Mouse (Mus musculus) heart, embryonic 14.5 days (tissue): ENCODE data around the gene Gzmk. TPM values are rescaled to one million over a fixed set of nuclear protein-coding genes. Genes with fewer than 3 reads are reported as not detected.

ENCODE experiments used
- ATAC-seq: fragments of 200-750 bp; cut with Nextera tagmentation; 2 replicates; pipeline ENCODE4 v1.8.0; 2017; ENCODE audit warnings: low read depth, moderate TSS enrichment; ENCODE audit not compliant: insufficient number of reproducible peaks, insufficient read depth, low FRiP score
- H3K27ac ChIP-seq, 2 experiments: fragments of 200-500 bp in 1 of 2; fragments of 300-500 bp in 1 of 2; sonication (generic) in 1 of 2; replicated peaks in 1 of 2; 2 replicates each; pipeline ENCODE4 v1.5.1; 2012 to 2014; ENCODE audit warnings: low read depth in 2 of 2, low read length in 2 of 2, control low read depth in 1 of 2, mild to moderate bottlenecking in 1 of 2, mixed read lengths in 1 of 2; ENCODE audit not compliant: control insufficient read depth in 1 of 2, insufficient read depth in 1 of 2
- H3K27me3 ChIP-seq: fragments of 300-500 bp; sonication (generic); 2 replicates; pipeline ENCODE4 v1.6.1; 2014; ENCODE audit warnings: mild to moderate bottlenecking, low read length, control low read depth; ENCODE audit not compliant: control insufficient read depth, insufficient read depth
- H3K36me3 ChIP-seq: fragments of 300-500 bp; sonication (generic); 2 replicates; pipeline ENCODE4 v1.6.1; 2014; ENCODE audit warnings: mild to moderate bottlenecking, control low read depth, low read length, mixed read lengths; ENCODE audit not compliant: control insufficient read depth, insufficient read depth
- H3K4me1 ChIP-seq, 2 experiments: fragments of 200-500 bp in 1 of 2; fragments of 300-500 bp in 1 of 2; sonication (generic) in 1 of 2; 2 replicates each; pipeline ENCODE4 v1.6.1; 2012 to 2014; ENCODE audit warnings: low read length in 2 of 2, control low read depth in 1 of 2, mixed read lengths in 1 of 2; ENCODE audit not compliant: control insufficient read depth in 2 of 2, insufficient read depth in 2 of 2
- H3K4me2 ChIP-seq: fragments of 300-500 bp; sonication (generic); 2 replicates; pipeline ENCODE4 v1.6.1; 2014; ENCODE audit warnings: mild to moderate bottlenecking, low read length
- H3K4me3 ChIP-seq, 2 experiments: fragments of 200-500 bp in 1 of 2; fragments of 300-500 bp in 1 of 2; sonication (generic) in 1 of 2; 2 replicates each; pipeline ENCODE4 v1.5.1; 2012 to 2014; ENCODE audit warnings: low read length in 2 of 2, mild to moderate bottlenecking in 2 of 2, control low read depth in 1 of 2, low read depth in 1 of 2, moderate library complexity in 1 of 2; ENCODE audit not compliant: control insufficient read depth in 1 of 2, insufficient read depth in 1 of 2
- H3K9ac ChIP-seq: fragments of 300-500 bp; sonication (generic); 2 replicates; pipeline ENCODE4 v1.6.1; 2014; ENCODE audit warnings: mild to moderate bottlenecking, low read length
- H3K9me3 ChIP-seq: fragments of 300-500 bp; sonication (generic); 2 replicates; pipeline ENCODE4 v1.6.1; 2016; ENCODE audit warnings: low read length, control low read depth; ENCODE audit not compliant: control insufficient read depth
- WGBS: fragments of 180-500 bp; shearing (Covaris S2); extraction: QIAGEN DNeasy Blood & Tissue Kit; methylation state at CpG from one replicate; pipeline ENCODE4 v1.1.7; 2014; 5-methylcytosine and 5-hydroxymethylcytosine counted together
- polyA plus RNA-seq: library from polyadenylated mRNA; unstranded; fragments of >200 nt; fragmentation: Nextera tagmentation; extraction: Ambion mirVana; gene quantifications from 2 replicates; pipeline ENCODE4 v1.2.1, GENCODE M21; 2014

Gzmk gene
- polyA plus RNA-seq, 1 experiment from 2014 or later, result not detected

GRCm38 (mm10) chr13:113183310-113183709, 42.4 kb downstream of the Gzmk start:
- Histone ChIP-seq H3K4me3 (no peak overlapping the region), H3K4me2 (no peak overlapping the region), H3K9me3 (peaks cover 3% of the 10 kb centered on the region; the same call in 1 of the 2 replicates), H3K27ac (no peak overlapping the region), H3K4me1 (no peaks in the 10 kb centered on the region), H3K27me3 (no peaks in the 10 kb centered on the region), H3K9ac (no peak overlapping the region), H3K36me3 (no peaks in the 10 kb centered on the region)
- no peak for ATAC-seq
- 84% methylated on average over 8 of the region's 8 CpGs for WGBS

DNA sequence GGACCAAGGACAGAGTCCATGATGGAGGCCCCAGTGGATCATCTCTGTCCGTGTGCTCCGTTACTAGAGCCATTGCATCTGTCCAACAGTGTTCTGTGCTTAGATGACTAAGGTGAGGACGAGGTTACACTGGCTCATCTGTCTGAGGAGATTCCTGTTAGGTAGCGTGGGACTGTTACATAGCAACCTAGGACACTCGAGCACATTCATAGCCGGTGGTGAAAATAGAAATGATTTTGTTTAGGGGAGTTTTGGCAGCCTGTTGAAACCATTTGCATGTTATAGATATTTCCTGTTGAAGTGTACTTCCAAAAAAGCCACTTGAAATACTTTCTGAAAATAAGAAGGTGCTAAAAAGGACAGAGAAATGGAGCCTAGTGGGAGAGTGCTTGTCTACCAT, 51.5 kb downstream of the Gzmk start:
- Histone ChIP-seq H3K4me2 (no peak overlapping the region), H3K27me3 (no peaks in the 10 kb centered on the region), H3K9me3 (no peaks in the 10 kb centered on the region), H3K4me3 (no peak overlapping the region), H3K9ac (no peak overlapping the region), H3K27ac (no peak overlapping the region), H3K4me1 (no peaks in the 10 kb centered on the region), H3K36me3 (no peaks in the 10 kb centered on the region)
- 82% methylated on average over 6 of the region's 6 CpGs for WGBS
- no peak for ATAC-seq

GRCm38 (mm10) chr13:113170256-113170655, 55.5 kb downstream of the Gzmk start:
- Histone ChIP-seq H3K4me3 (no peak overlapping the region), H3K4me1 (peaks cover 0 to 2% of the 10 kb centered on the region in 2 experiments; a peak in 1 of 4 replicates), H3K27me3 (no peaks in the 10 kb centered on the region), H3K36me3 (no peaks in the 10 kb centered on the region), H3K4me2 (no peak overlapping the region), H3K9me3 (no peaks in the 10 kb centered on the region), H3K27ac (no peak overlapping the region), H3K9ac (no peak overlapping the region)
- no peak for ATAC-seq

GRCm38 (mm10) chr13:113168018-113168534, 57.6 kb downstream of the Gzmk start:
- H3K9me3 ChIP-seq, result no peaks in the 10 kb centered on the region
- WGBS, result 55% methylated on average over 9 of the region's 9 CpGs
- H3K27ac ChIP-seq, result no peak overlapping the region
- H3K4me1 ChIP-seq, result peaks cover 0 to 2% of the 10 kb centered on the region in 2 experiments; a peak in 1 of 4 replicates
- H3K9ac ChIP-seq, result no peak overlapping the region
- no peak for ATAC-seq
- no peaks in the 10 kb centered on the region for H3K36me3 ChIP-seq
- no peak overlapping the region for H3K4me3 ChIP-seq
- no peaks in the 10 kb centered on the region for H3K27me3 ChIP-seq
- no peak overlapping the region for H3K4me2 ChIP-seq

DNA sequence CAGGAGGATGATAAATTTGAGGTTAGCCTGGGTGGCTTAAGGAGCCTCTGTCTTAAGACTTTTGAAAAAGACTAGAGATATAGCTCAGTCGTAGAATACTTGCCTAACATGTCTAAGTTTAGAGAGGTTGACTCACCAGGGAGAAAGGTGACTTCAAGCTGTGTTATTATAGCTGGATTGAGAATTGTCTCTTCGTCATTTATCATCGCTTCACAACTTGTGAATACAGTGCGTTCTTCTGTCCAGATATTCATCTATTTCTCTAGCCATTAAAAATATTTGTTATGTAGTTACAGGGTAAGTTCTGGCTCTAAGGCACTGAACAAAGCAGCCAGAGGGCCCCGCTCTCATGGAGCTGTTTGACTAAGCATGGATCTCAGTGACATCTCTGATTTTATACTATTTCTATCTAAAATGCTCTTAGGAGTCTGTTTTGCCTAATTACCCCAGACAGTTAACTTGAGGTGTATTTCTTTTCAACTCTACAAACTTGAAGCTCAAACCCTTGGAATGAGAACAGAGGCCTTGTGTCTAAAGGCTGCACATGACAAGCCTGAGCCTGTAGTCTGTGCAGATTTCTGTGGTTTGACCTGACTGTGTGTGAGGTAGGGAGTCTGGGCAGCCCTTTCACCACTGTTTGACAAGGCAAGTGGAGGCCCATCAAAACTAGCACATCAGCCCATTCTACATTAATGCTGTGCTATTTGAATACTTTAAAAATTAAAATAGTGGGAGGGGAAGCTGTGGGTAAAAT, 61.3 kb downstream of the Gzmk start:
- no peak for ATAC-seq
- no peaks in the 10 kb centered on the region for H3K36me3 ChIP-seq
- no peak overlapping the region for H3K27ac ChIP-seq
- 83% methylated on average over 5 of the region's 5 CpGs for WGBS
- no peak overlapping the region for H3K9ac ChIP-seq
- H3K4me2 ChIP-seq, result no peak overlapping the region
- no peaks in the 10 kb centered on the region for H3K27me3 ChIP-seq
- H3K4me1 ChIP-seq, result peaks cover 0 to 2% of the 10 kb centered on the region in 2 experiments; a peak in 1 of 4 replicates
- no peak overlapping the region for H3K4me3 ChIP-seq
- H3K9me3 ChIP-seq, result no peaks in the 10 kb centered on the region

DNA sequence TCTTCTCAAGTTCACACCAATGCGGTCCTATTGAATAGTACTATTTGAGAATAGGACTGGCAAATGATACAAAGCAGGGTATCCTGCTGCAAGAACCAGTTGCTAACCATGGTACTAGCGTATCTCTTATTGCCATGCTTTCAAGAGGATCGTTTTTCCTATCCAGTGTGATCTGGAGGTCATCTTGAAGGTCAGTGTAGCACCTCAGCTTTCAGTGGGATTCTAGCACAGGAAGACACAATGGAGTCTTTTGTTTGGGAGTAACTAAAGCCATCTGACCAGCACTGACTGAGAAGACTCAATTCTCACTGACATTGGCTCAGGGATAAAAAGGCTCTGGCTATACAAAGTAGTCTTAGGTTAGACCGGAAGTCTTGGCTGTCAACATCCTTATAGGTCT, 74.2 kb downstream of the Gzmk start:
- Histone ChIP-seq H3K4me2 (no peak overlapping the region), H3K4me3 (no peak overlapping the region), H3K36me3 (no peaks in the 10 kb centered on the region), H3K9me3 (no peaks in the 10 kb centered on the region), H3K9ac (no peak overlapping the region), H3K27me3 (no peaks in the 10 kb centered on the region), H3K4me1 (no peaks in the 10 kb centered on the region), H3K27ac (no peak overlapping the region)
- WGBS, result 75% methylated on average over 4 of the region's 4 CpGs
- ATAC-seq, result no peak

DNA sequence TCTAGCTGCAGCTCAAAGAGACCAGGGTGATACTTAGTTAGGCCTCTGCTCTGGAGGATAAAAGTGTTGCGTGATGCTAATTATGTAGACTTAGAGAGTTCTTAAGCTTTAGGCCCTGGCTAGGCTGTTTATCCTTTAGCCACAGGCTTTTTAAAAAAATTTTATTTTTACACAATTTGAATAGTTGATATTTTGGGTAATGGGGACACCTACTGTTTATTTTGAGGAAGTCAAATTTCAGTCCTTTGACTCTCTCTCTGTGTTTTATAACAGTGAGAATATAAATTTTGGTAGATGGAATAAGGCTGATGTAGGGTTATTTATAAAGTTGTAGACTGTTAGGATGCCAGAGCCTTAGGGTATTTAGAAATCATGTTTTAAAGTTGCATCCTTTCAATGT, 86.1 kb downstream of the Gzmk start:
- no peaks in the 10 kb centered on the region for H3K4me1 ChIP-seq
- H3K4me2 ChIP-seq, result no peak overlapping the region
- no peak overlapping the region for H3K4me3 ChIP-seq
- ATAC-seq, result no peak
- H3K9me3 ChIP-seq, result no peaks in the 10 kb centered on the region
- no peaks in the 10 kb centered on the region for H3K36me3 ChIP-seq
- H3K27ac ChIP-seq, result no peak overlapping the region
- H3K27me3 ChIP-seq, result no peaks in the 10 kb centered on the region
- 94% methylated on average over 1 of the region's 1 CpGs for WGBS
- H3K9ac ChIP-seq, result no peak overlapping the region

GRCm38 (mm10) chr13:113129974-113130373, 95.7 kb downstream of the Gzmk start:
- no peaks in the 10 kb centered on the region for H3K27me3 ChIP-seq
- 83% methylated on average over 1 of the region's 1 CpGs for WGBS
- H3K4me3 ChIP-seq, result no peak overlapping the region
- no peak overlapping the region for H3K4me2 ChIP-seq
- no peak overlapping the region for H3K9ac ChIP-seq
- H3K4me1 ChIP-seq, result no peaks in the 10 kb centered on the region
- no peak overlapping the region for H3K27ac ChIP-seq
- no peaks in the 10 kb centered on the region for H3K9me3 ChIP-seq
- no peaks in the 10 kb centered on the region for H3K36me3 ChIP-seq
- no peak for ATAC-seq
